Mouse (Mus musculus): ENCODE measurements around the gene Utp14a. TPM values are rescaled to one million over a fixed set of nuclear protein-coding genes. Genes with fewer than 3 reads are reported as not detected.
A peak's percentile ranks its signal among the peaks of the same experiment; 100 is the strongest.
"Not testable (repeated sequence)": the region's sequence is repeated elsewhere in the genome, so short reads cannot be mapped to it uniquely, and the experiment has no call there.

Utp14a gene
- polyA plus RNA-seq (2014; fragmentation: Nextera tagmentation; extraction: Ambion mirVana) = 20.3 and 23.4 TPM in 2 replicates

GRCm38 (mm10) chrX:48256468-48257007 is at the start of gene Utp14a:
Gene Utp14a (plus strand): TSS chrX:48256862.
- DNase-seq (ENCODE audit: low spot score) = peak; percentile 91
- Histone ChIP-seq H3K27ac (ENCODE audit: low read depth, low read length) (peak within 1 kb of the TSS; percentile 62; the same call in 1 of the 2 replicates), H3K27me3 (ENCODE audit: control insufficient read depth, insufficient read depth, low read length) (no peaks in the 10 kb centered on the region), H3K4me1 (replicated peaks; ENCODE audit: control insufficient read depth, insufficient read depth, low read length) (no peaks in the 10 kb centered on the region), H3K4me2 (replicated peaks; ENCODE audit: low read depth, low read length) (peak within 1 kb of the TSS; percentile 45), H3K9me3 (ENCODE audit: control insufficient read depth, low read length) (no peaks in the 10 kb centered on the region), H3K36me3 (ENCODE audit: control insufficient read depth, insufficient read depth, low read length) (no peaks in the 10 kb centered on the region), H3K4me3 (ENCODE audit: low read depth, low read length) (peak within 1 kb of the TSS; percentile 42), H3K9ac (ENCODE audit: low read depth, low read length) (peak within 1 kb of the TSS; percentile 54)
- ATAC-seq (ENCODE audit: low FRiP score) = peak; percentile 99
- 9% methylated on average over 33 of the region's 33 CpGs for WGBS

GRCm38 (mm10) chrX:48207761-48208487 is 48.7 kb upstream of the Utp14a start:
- peak overlapping the region; percentile 70 for H3K4me3 ChIP-seq (ENCODE audit: low read depth, low read length)
- no peaks in the 10 kb centered on the region for H3K36me3 ChIP-seq (ENCODE audit: control insufficient read depth, insufficient read depth, low read length)
- no peaks in the 10 kb centered on the region for H3K9me3 ChIP-seq (ENCODE audit: control insufficient read depth, low read length)
- peak; percentile 52 for DNase-seq (ENCODE audit: low spot score)
- no peaks in the 10 kb centered on the region for H3K27me3 ChIP-seq (ENCODE audit: control insufficient read depth, insufficient read depth, low read length)
- ATAC-seq (ENCODE audit: low FRiP score) = peak; percentile 86
- no peak overlapping the region for H3K27ac ChIP-seq (ENCODE audit: low read depth, low read length)
- H3K4me1 ChIP-seq (replicated peaks; ENCODE audit: control insufficient read depth, insufficient read depth, low read length) = no peaks in the 10 kb centered on the region
- peak overlapping the region; percentile 50 for H3K9ac ChIP-seq (ENCODE audit: low read depth, low read length)
- WGBS = 13% methylated on average over 24 of the region's 36 CpGs
- peak overlapping the region; percentile 53 for H3K4me2 ChIP-seq (replicated peaks; ENCODE audit: low read depth, low read length)

- peak within 1 kb of the TSS; percentile 53 for H3K4me2 ChIP-seq (replicated peaks; ENCODE audit: low read depth, low read length)
- WGBS = 16% methylated on average over 34 of the region's 34 CpGs
- H3K4me1 ChIP-seq (replicated peaks; ENCODE audit: control insufficient read depth, insufficient read depth, low read length) = no peaks in the 10 kb centered on the region
- no peaks in the 10 kb centered on the region for H3K9me3 ChIP-seq (ENCODE audit: control insufficient read depth, low read length)
- DNase-seq (ENCODE audit: low spot score) (peak; percentile 92), ATAC-seq (ENCODE audit: low FRiP score) (peak; percentile 99)
- H3K27ac ChIP-seq (ENCODE audit: low read depth, low read length) = no peak within 1 kb of the TSS
- peak within 1 kb of the TSS; percentile 70 for H3K4me3 ChIP-seq (ENCODE audit: low read depth, low read length)
- no peaks in the 10 kb centered on the region for H3K36me3 ChIP-seq (ENCODE audit: control insufficient read depth, insufficient read depth, low read length)
- no peaks in the 10 kb centered on the region for H3K27me3 ChIP-seq (ENCODE audit: control insufficient read depth, insufficient read depth, low read length)
- H3K9ac ChIP-seq (ENCODE audit: low read depth, low read length) = peak within 1 kb of the TSS; percentile 50
Observed at GRCm38 (mm10) chrX:48208519-48209185, 48.0 kb upstream of the Utp14a start, which contains the start of gene Zdhhc9. Gene Zdhhc9 (minus strand): TSS chrX:48208878.

GRCm38 (mm10) chrX:48209746-48210145 is 46.9 kb upstream of the Utp14a start:
- H3K27me3 ChIP-seq (ENCODE audit: control insufficient read depth, insufficient read depth, low read length); H3K4me3 ChIP-seq (ENCODE audit: low read depth, low read length); H3K27ac ChIP-seq (ENCODE audit: low read depth, low read length); H3K9me3 ChIP-seq (ENCODE audit: control insufficient read depth, low read length); H3K4me2 ChIP-seq (replicated peaks; ENCODE audit: low read depth, low read length); H3K4me1 ChIP-seq (replicated peaks; ENCODE audit: control insufficient read depth, insufficient read depth, low read length); H3K36me3 ChIP-seq (ENCODE audit: control insufficient read depth, insufficient read depth, low read length); H3K9ac ChIP-seq (ENCODE audit: low read depth, low read length); ATAC-seq (ENCODE audit: low FRiP score); DNase-seq (ENCODE audit: low spot score): not testable (repeated sequence)
- 80% methylated on average over 2 of the region's 4 CpGs for WGBS

- 87% methylated on average over 5 of the region's 5 CpGs for WGBS
- no peaks in the 10 kb centered on the region for H3K4me1 ChIP-seq (replicated peaks; ENCODE audit: control insufficient read depth, insufficient read depth, low read length)
- no peaks in the 10 kb centered on the region for H3K9me3 ChIP-seq (ENCODE audit: control insufficient read depth, low read length)
- DNase-seq (ENCODE audit: low spot score) = no peak
- no peaks in the 10 kb centered on the region for H3K27me3 ChIP-seq (ENCODE audit: control insufficient read depth, insufficient read depth, low read length)
- no peak overlapping the region for H3K4me2 ChIP-seq (replicated peaks; ENCODE audit: low read depth, low read length)
- no peak overlapping the region for H3K9ac ChIP-seq (ENCODE audit: low read depth, low read length)
- H3K4me3 ChIP-seq (ENCODE audit: low read depth, low read length) = no peak overlapping the region
- no peak overlapping the region for H3K27ac ChIP-seq (ENCODE audit: low read depth, low read length)
- H3K36me3 ChIP-seq (ENCODE audit: control insufficient read depth, insufficient read depth, low read length) = no peaks in the 10 kb centered on the region
- no peak for ATAC-seq (ENCODE audit: low FRiP score)
Observed at GRCm38 (mm10) chrX:48219468-48219867, 37.2 kb upstream of the Utp14a start.

- 79% methylated on average over 7 of the region's 7 CpGs for WGBS
- Histone ChIP-seq H3K9ac (ENCODE audit: low read depth, low read length) (no peak overlapping the region), H3K27me3 (ENCODE audit: control insufficient read depth, insufficient read depth, low read length) (no peaks in the 10 kb centered on the region), H3K4me2 (replicated peaks; ENCODE audit: low read depth, low read length) (no peak overlapping the region), H3K36me3 (ENCODE audit: control insufficient read depth, insufficient read depth, low read length) (no peaks in the 10 kb centered on the region), H3K9me3 (ENCODE audit: control insufficient read depth, low read length) (no peaks in the 10 kb centered on the region), H3K27ac (ENCODE audit: low read depth, low read length) (no peak overlapping the region), H3K4me1 (replicated peaks; ENCODE audit: control insufficient read depth, insufficient read depth, low read length) (no peaks in the 10 kb centered on the region), H3K4me3 (ENCODE audit: low read depth, low read length) (no peak overlapping the region)
- DNase-seq (ENCODE audit: low spot score) (no peak), ATAC-seq (ENCODE audit: low FRiP score) (no peak)
Observed at GRCm38 (mm10) chrX:48222706-48223105, 34.0 kb upstream of the Utp14a start.

- Histone ChIP-seq H3K36me3 (ENCODE audit: control insufficient read depth, insufficient read depth, low read length) (no peaks in the 10 kb centered on the region), H3K27me3 (ENCODE audit: control insufficient read depth, insufficient read depth, low read length) (no peaks in the 10 kb centered on the region), H3K4me2 (replicated peaks; ENCODE audit: low read depth, low read length) (no peak overlapping the region), H3K4me1 (replicated peaks; ENCODE audit: control insufficient read depth, insufficient read depth, low read length) (no peaks in the 10 kb centered on the region), H3K9ac (ENCODE audit: low read depth, low read length) (no peak overlapping the region), H3K9me3 (ENCODE audit: control insufficient read depth, low read length) (no peaks in the 10 kb centered on the region), H3K4me3 (ENCODE audit: low read depth, low read length) (no peak overlapping the region), H3K27ac (ENCODE audit: low read depth, low read length) (no peak overlapping the region)
- WGBS = 85% methylated on average over 7 of the region's 7 CpGs
- DNase-seq (ENCODE audit: low spot score) (no peak), ATAC-seq (ENCODE audit: low FRiP score) (no peak)
Observed at GRCm38 (mm10) chrX:48226225-48226624, 30.4 kb upstream of the Utp14a start.

GRCm38 (mm10) chrX:48234417-48234816 is 22.2 kb upstream of the Utp14a start:
- no peaks in the 10 kb centered on the region for H3K4me1 ChIP-seq (replicated peaks; ENCODE audit: control insufficient read depth, insufficient read depth, low read length)
- H3K4me2 ChIP-seq (replicated peaks; ENCODE audit: low read depth, low read length) = no peak overlapping the region
- no peak overlapping the region for H3K27ac ChIP-seq (ENCODE audit: low read depth, low read length)
- DNase-seq (ENCODE audit: low spot score) = no peak
- no peaks in the 10 kb centered on the region for H3K36me3 ChIP-seq (ENCODE audit: control insufficient read depth, insufficient read depth, low read length)
- no peak for ATAC-seq (ENCODE audit: low FRiP score)
- H3K27me3 ChIP-seq (ENCODE audit: control insufficient read depth, insufficient read depth, low read length) = no peaks in the 10 kb centered on the region
- 68% methylated on average over 7 of the region's 7 CpGs for WGBS
- no peak overlapping the region for H3K4me3 ChIP-seq (ENCODE audit: low read depth, low read length)
- no peak overlapping the region for H3K9ac ChIP-seq (ENCODE audit: low read depth, low read length)
- H3K9me3 ChIP-seq (ENCODE audit: control insufficient read depth, low read length) = no peaks in the 10 kb centered on the region

Measured in hindbrain, embryonic 11.5 days (tissue).